Mouse (Mus musculus): Measurements from ENCODE around the gene Cdk14.

- no peak for TF ChIP-seq ZC3H11A (IDR thresholded peaks at IDR 0.05; ENCODE audit: borderline replicate concordance, low read depth, low read length)
- no peak for TF ChIP-seq MAFK (IDR thresholded peaks at IDR 0.05; ENCODE audit: insufficient read depth, low read depth, low read length)
- TF ChIP-seq ZNF384 (IDR thresholded peaks at IDR 0.05; ENCODE audit: low read depth, low read length): no peak
Measured at GRCm38 (mm10) chr5:5128852-5129251, 291.3 kb downstream of the Cdk14 start.

Measured in ES-E14 (cell line).